Mouse (Mus musculus) right cerebral cortex, postnatal 14 days (tissue): Measurements from ENCODE around the gene Sbf2.

Source experiments
- DNase-seq: peaks from one replicate; pipeline ENCODE4 v3.0.0; 2022

The Sbf2 gene

DNA sequence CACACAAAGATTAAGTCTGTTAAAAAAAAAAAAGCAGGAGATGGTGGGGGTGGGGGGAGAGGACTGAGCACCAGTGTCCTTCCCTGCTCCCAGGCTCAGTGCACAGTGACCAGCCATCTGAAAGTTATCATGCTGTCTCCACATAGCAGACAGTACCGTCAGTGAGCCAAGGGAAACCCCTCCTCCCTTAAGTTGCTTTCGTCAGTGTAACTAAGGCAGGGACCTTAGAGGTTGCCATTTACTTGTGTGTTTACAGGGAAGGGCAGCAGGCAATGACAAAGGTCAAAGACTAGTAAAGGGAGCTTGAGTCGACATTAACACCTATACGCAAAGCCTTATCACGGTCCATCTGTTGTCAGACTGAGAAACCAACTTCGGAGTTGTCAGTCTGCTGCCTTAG, 311.8 kb downstream of the Sbf2 start:
- DNase-seq, result no peak

DNA sequence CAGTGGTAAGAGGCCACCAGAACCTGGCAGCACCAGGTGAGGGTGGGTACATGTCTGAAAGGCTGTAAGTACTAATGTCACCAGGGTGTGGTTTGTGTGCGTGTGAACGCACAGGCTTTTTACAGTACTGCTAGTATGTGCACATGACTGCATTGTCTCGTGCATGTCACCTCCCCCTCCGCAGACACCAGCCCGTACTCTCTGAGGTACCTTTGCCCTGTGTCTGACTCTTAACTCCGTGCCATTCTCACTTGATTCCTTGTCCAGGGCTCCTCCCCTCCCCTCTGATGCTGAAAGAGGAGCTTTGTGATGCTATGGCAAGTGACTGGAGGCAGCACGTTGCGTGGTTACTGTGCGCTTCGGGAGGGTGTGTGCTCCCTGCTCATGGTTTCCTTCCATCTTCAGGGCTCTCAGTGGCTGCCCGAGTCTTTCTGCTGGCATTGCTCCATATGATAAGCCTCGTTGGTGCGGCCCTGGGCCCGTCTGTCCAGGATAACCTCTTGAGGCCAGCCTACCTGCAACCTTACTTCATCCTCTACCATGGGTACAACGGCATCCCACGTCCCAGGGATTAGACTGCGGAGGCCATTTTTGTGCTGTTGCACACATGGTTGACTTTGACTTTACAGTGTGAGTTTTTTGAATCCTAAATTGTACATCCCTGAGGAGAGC, 315.8 kb downstream of the Sbf2 start:
- DNase-seq, result no peak

GRCm38 (mm10) chr7:110298090-110298489, 316.6 kb downstream of the Sbf2 start:
- DNase-seq, result no peak

DNA sequence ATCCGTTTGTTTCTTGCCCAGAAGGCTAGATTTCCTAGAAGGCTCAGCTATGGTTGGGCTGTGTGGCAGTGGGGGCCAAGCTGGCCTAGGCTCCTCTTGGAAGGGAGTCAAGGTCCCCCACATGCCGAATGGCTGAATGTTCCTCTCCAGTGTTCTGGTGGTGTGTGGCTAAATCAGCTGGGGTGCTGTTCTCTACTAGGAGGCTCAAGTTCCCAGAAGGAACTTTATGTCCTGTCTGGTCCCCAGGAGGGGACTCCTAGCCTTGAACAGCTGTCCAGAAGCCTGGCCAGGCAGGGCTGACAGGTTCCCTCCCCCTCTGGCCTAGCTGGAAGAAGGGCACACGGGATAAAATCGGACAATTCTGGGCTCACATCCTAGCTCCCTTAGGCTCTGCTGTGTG, 317.1 kb downstream of the Sbf2 start:
- DNase-seq, result no peak

GRCm38 (mm10) chr7:110296889-110297603, 317.7 kb downstream of the Sbf2 start:
- no peak for DNase-seq

GRCm38 (mm10) chr7:110289647-110290046, 325.1 kb downstream of the Sbf2 start:
- no peak for DNase-seq

- DNase-seq, result peak; percentile 61
Observed at GRCm38 (mm10) chr7:110288731-110289191, 326.0 kb downstream of the Sbf2 start.

GRCm38 (mm10) chr7:110288191-110288604, 326.5 kb downstream of the Sbf2 start:
- DNase-seq, result no peak

- DNase-seq, result no peak
Observed at GRCm38 (mm10) chr7:110287476-110288071, 327.1 kb downstream of the Sbf2 start.

- DNase-seq, result peak; percentile 82
Observed at GRCm38 (mm10) chr7:110286838-110287475, 327.8 kb downstream of the Sbf2 start.

- DNase-seq, result no peak
Observed at GRCm38 (mm10) chr7:110286198-110286732, 328.5 kb downstream of the Sbf2 start.

- no peak for DNase-seq
Observed at GRCm38 (mm10) chr7:110285849-110286151, 328.9 kb downstream of the Sbf2 start.

GRCm38 (mm10) chr7:110285076-110285848, 329.5 kb downstream of the Sbf2 start:
- no peak for DNase-seq

GRCm38 (mm10) chr7:110283484-110284275, 331.0 kb downstream of the Sbf2 start:
- DNase-seq, result no peak

DNA sequence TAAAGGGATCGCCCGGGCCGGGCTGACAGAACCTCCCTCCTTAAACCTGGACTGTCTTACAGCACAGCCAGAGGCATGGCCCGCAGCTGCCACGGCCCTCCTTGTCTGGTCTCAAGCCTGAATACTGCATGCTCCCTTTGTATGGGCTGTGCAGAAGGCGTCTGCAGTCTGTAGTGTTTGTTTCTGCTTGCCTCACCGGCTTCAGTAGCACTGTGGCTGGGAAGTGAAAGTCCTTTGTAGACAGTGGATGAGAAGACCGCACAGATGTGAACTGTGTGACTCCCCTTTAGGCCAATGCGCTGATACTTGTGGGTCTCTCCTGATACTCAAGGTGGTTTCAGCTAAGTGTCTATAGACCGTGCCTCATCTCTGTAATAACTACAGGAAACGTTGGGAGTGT, 331.9 kb downstream of the Sbf2 start:
- no peak for DNase-seq

GRCm38 (mm10) chr7:110281435-110282256, 333.1 kb downstream of the Sbf2 start:
- no peak for DNase-seq

- DNase-seq, result no peak
Observed at GRCm38 (mm10) chr7:110279183-110279582, 335.5 kb downstream of the Sbf2 start.

- DNase-seq, result no peak
Observed at GRCm38 (mm10) chr7:110277734-110278245, 336.9 kb downstream of the Sbf2 start.

GRCm38 (mm10) chr7:110272434-110272833, 342.3 kb downstream of the Sbf2 start:
- DNase-seq, result no peak

DNA sequence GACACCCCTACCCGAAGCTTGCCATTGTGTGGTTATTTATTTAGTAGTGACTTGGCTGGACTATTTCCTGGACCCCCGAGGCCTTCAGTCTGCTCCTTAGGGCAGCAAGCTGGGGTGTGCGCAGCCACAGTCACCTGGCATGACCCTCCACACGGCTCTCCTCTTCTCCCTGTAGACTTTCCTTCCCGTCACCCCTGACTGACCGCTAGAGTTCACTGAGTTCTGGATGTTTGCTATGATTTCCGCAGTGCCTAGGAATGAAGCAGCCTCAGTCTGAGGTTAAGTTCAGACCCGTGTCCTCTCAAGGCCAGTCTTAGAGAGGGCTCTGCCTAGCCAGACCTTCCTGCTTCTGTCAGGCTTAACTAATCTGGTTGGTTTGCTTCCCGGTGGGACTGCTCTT, 342.9 kb downstream of the Sbf2 start:
- DNase-seq, result no peak

DNA sequence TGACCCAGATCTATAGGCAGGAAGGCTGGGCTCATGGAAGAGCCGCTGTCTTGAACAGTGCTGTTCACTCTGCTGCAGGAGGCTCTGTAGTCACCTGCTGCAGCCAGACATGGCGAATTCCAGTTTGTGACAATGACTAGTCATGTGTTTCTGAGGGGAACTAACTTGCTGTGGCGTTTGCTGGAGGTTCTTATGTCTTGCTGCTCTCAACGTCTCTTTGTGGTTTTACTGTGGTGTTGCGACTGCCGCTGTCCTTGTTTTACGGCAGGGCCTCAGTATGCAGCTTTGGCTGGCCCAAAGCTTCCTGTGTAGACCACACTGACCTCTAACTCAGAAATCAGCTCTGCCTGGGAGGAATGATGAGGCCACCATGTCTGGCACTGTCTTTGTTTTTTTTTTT, 344.3 kb downstream of the Sbf2 start:
- no peak for DNase-seq
